Mouse (Mus musculus): ENCODE data around the gene Acoxl.

GRCm38 (mm10) chr2:128169486-128169885, 330.8 kb downstream of the Acoxl start:
- TF ChIP-seq CTCF (IDR thresholded peaks at IDR 0.05; ENCODE audit: control insufficient read depth, insufficient read depth, low read length) = no peak
- no peak for TF ChIP-seq POLR2A (IDR thresholded peaks at IDR 0.05; ENCODE audit: borderline replicate concordance, control insufficient read depth, low read depth, low read length)
